Mouse (Mus musculus): ENCODE results near the gene Il1r1. TPM values are rescaled to one million over a fixed set of nuclear protein-coding genes. Genes with fewer than 3 reads are reported as not detected.

Il1r1 gene
- polyA plus RNA-seq, 1 experiment, result 4.0 TPM

- WGBS, result 10% methylated on average over 1 of the region's 1 CpGs
- TF ChIP-seq POLR2A (IDR thresholded peaks at IDR 0.05; ENCODE audit: borderline replicate concordance, control insufficient read depth, low read depth, low read length) (no peak), CTCF (IDR thresholded peaks at IDR 0.05; ENCODE audit: control insufficient read depth, insufficient read depth, low read length) (no peak)
- Histone ChIP-seq H3K4me1 (ENCODE audit: control insufficient read depth, insufficient read depth, low read length) (no peaks in the 10 kb centered on the region), H3K4me3 (replicated peaks; ENCODE audit: control insufficient read depth, low read depth, low read length) (no peak overlapping the region), H3K27ac (ENCODE audit: control insufficient read depth, insufficient read depth, low read depth, low read length, poor library complexity) (no peak overlapping the region)
Measured at GRCm38 (mm10) chr1:40187961-40188360, 36.9 kb upstream of the Il1r1 start.

GRCm38 (mm10) chr1:40190025-40190424 is 34.9 kb upstream of the Il1r1 start:
- TF ChIP-seq CTCF (IDR thresholded peaks at IDR 0.05; ENCODE audit: control insufficient read depth, insufficient read depth, low read length) (no peak), POLR2A (IDR thresholded peaks at IDR 0.05; ENCODE audit: borderline replicate concordance, control insufficient read depth, low read depth, low read length) (no peak)
- 72% methylated on average over 5 of the region's 5 CpGs for WGBS
- Histone ChIP-seq H3K4me1 (ENCODE audit: control insufficient read depth, insufficient read depth, low read length) (no peaks in the 10 kb centered on the region), H3K27ac (ENCODE audit: control insufficient read depth, insufficient read depth, low read depth, low read length, poor library complexity) (no peak overlapping the region), H3K4me3 (replicated peaks; ENCODE audit: control insufficient read depth, low read depth, low read length) (no peak overlapping the region)

GRCm38 (mm10) chr1:40190837-40191236 is 34.0 kb upstream of the Il1r1 start:
- Histone ChIP-seq H3K27ac (ENCODE audit: control insufficient read depth, insufficient read depth, low read depth, low read length, poor library complexity) (no peak overlapping the region), H3K4me1 (ENCODE audit: control insufficient read depth, insufficient read depth, low read length) (no peaks in the 10 kb centered on the region), H3K4me3 (replicated peaks; ENCODE audit: control insufficient read depth, low read depth, low read length) (no peak overlapping the region)
- 75% methylated on average over 5 of the region's 5 CpGs for WGBS
- no peak for TF ChIP-seq CTCF (IDR thresholded peaks at IDR 0.05; ENCODE audit: control insufficient read depth, insufficient read depth, low read length)
- no peak for TF ChIP-seq POLR2A (IDR thresholded peaks at IDR 0.05; ENCODE audit: borderline replicate concordance, control insufficient read depth, low read depth, low read length)

GRCm38 (mm10) chr1:40194279-40194678 is 30.6 kb upstream of the Il1r1 start:
- Histone ChIP-seq H3K27ac (ENCODE audit: control insufficient read depth, insufficient read depth, low read depth, low read length, poor library complexity) (no peak overlapping the region), H3K4me1 (ENCODE audit: control insufficient read depth, insufficient read depth, low read length) (no peaks in the 10 kb centered on the region), H3K4me3 (replicated peaks; ENCODE audit: control insufficient read depth, low read depth, low read length) (no peak overlapping the region)
- 82% methylated on average over 2 of the region's 2 CpGs for WGBS
- TF ChIP-seq CTCF (IDR thresholded peaks at IDR 0.05; ENCODE audit: control insufficient read depth, insufficient read depth, low read length), result no peak

- 17% methylated on average over 4 of the region's 4 CpGs for WGBS
- TF ChIP-seq CTCF (IDR thresholded peaks at IDR 0.05; ENCODE audit: control insufficient read depth, insufficient read depth, low read length) (no peak), POLR2A (IDR thresholded peaks at IDR 0.05; ENCODE audit: borderline replicate concordance, control insufficient read depth, low read depth, low read length) (no peak)
- H3K4me3 ChIP-seq (replicated peaks; ENCODE audit: control insufficient read depth, low read depth, low read length), result no peak overlapping the region
- H3K4me1 ChIP-seq (ENCODE audit: control insufficient read depth, insufficient read depth, low read length), result no peaks in the 10 kb centered on the region; the same call in 1 of the 2 replicates
- H3K27ac ChIP-seq (ENCODE audit: control insufficient read depth, insufficient read depth, low read depth, low read length, poor library complexity), result no peak overlapping the region
Measured at GRCm38 (mm10) chr1:40213337-40214159, 11.3 kb upstream of the Il1r1 start.

GRCm38 (mm10) chr1:40217521-40217920 is 7.4 kb upstream of the Il1r1 start:
- WGBS, result 87% methylated on average over 5 of the region's 5 CpGs
- Histone ChIP-seq H3K4me3 (replicated peaks; ENCODE audit: control insufficient read depth, low read depth, low read length) (no peak overlapping the region), H3K4me1 (ENCODE audit: control insufficient read depth, insufficient read depth, low read length) (no peaks in the 10 kb centered on the region; the same call in 1 of the 2 replicates), H3K27ac (ENCODE audit: control insufficient read depth, insufficient read depth, low read depth, low read length, poor library complexity) (no peak overlapping the region)
- TF ChIP-seq POLR2A (IDR thresholded peaks at IDR 0.05; ENCODE audit: borderline replicate concordance, control insufficient read depth, low read depth, low read length), result no peak
- TF ChIP-seq CTCF (IDR thresholded peaks at IDR 0.05; ENCODE audit: control insufficient read depth, insufficient read depth, low read length), result no peak

- 53% methylated on average over 3 of the region's 3 CpGs for WGBS
- TF ChIP-seq POLR2A (IDR thresholded peaks at IDR 0.05; ENCODE audit: borderline replicate concordance, control insufficient read depth, low read depth, low read length), result no peak
- TF ChIP-seq CTCF (IDR thresholded peaks at IDR 0.05; ENCODE audit: control insufficient read depth, insufficient read depth, low read length), result no peak
- no peak overlapping the region for H3K27ac ChIP-seq (ENCODE audit: control insufficient read depth, insufficient read depth, low read depth, low read length, poor library complexity)
- no peaks in the 10 kb centered on the region; the same call in 1 of the 2 replicates for H3K4me1 ChIP-seq (ENCODE audit: control insufficient read depth, insufficient read depth, low read length)
- no peak overlapping the region for H3K4me3 ChIP-seq (replicated peaks; ENCODE audit: control insufficient read depth, low read depth, low read length)
Measured at GRCm38 (mm10) chr1:40218603-40219002, 6.3 kb upstream of the Il1r1 start.

- no peak for TF ChIP-seq POLR2A (IDR thresholded peaks at IDR 0.05; ENCODE audit: borderline replicate concordance, control insufficient read depth, low read depth, low read length)
- 68% methylated on average over 1 of the region's 1 CpGs for WGBS
- Histone ChIP-seq H3K4me3 (replicated peaks; ENCODE audit: control insufficient read depth, low read depth, low read length) (no peak overlapping the region), H3K27ac (ENCODE audit: control insufficient read depth, insufficient read depth, low read depth, low read length, poor library complexity) (no peak overlapping the region), H3K4me1 (ENCODE audit: control insufficient read depth, insufficient read depth, low read length) (no peaks in the 10 kb centered on the region)
Measured at GRCm38 (mm10) chr1:40220549-40220948, 4.3 kb upstream of the Il1r1 start.

- TF ChIP-seq POLR2A (IDR thresholded peaks at IDR 0.05; ENCODE audit: borderline replicate concordance, control insufficient read depth, low read depth, low read length), result no peak
- TF ChIP-seq CTCF (IDR thresholded peaks at IDR 0.05; ENCODE audit: control insufficient read depth, insufficient read depth, low read length), result no peak
- 64% methylated on average over 4 of the region's 4 CpGs for WGBS
- Histone ChIP-seq H3K4me3 (replicated peaks; ENCODE audit: control insufficient read depth, low read depth, low read length) (no peak overlapping the region), H3K27ac (ENCODE audit: control insufficient read depth, insufficient read depth, low read depth, low read length, poor library complexity) (no peak overlapping the region), H3K4me1 (ENCODE audit: control insufficient read depth, insufficient read depth, low read length) (no peaks in the 10 kb centered on the region)
Measured at GRCm38 (mm10) chr1:40221864-40222263, 3.0 kb upstream of the Il1r1 start.
